Mouse (Mus musculus) forebrain, embryonic 11.5 days (tissue): ENCODE results near the gene Cab39. TPM values are rescaled to one million over a fixed set of nuclear protein-coding genes. Genes with fewer than 3 reads are reported as not detected.

ENCODE experiments used
- ATAC-seq: fragments of 200-750 bp; cut with Nextera tagmentation; replicated peaks from 2 replicates; pipeline ENCODE4 v1.8.0; 2017; ENCODE audit warnings: moderate TSS enrichment; ENCODE audit not compliant: low FRiP score
- DNase-seq: peaks from one replicate; pipeline ENCODE4 v3.0.0-alpha.2; 2017; ENCODE audit warnings: low spot score
- H3K27ac ChIP-seq: fragments of 300-500 bp; sonication (generic); 2 replicates; pipeline ENCODE4 v1.5.1; 2014; ENCODE audit warnings: low read depth, low read length
- H3K27me3 ChIP-seq: fragments of 300-500 bp; sonication (generic); 2 replicates; pipeline ENCODE4 v1.6.1; 2014; ENCODE audit warnings: mild to moderate bottlenecking, low read length, mixed read lengths; ENCODE audit not compliant: control insufficient read depth, insufficient read depth
- H3K36me3 ChIP-seq: fragments of 300-500 bp; sonication (generic); 2 replicates; pipeline ENCODE4 v1.6.1; 2014; ENCODE audit warnings: mild to moderate bottlenecking, low read length, moderate library complexity, mixed read lengths; ENCODE audit not compliant: control insufficient read depth, insufficient read depth
- H3K4me1 ChIP-seq: fragments of 300-500 bp; sonication (generic); replicated peaks from 2 replicates; pipeline ENCODE4 v1.6.1; 2014; ENCODE audit warnings: low read length, mixed read lengths; ENCODE audit not compliant: control insufficient read depth, insufficient read depth
- H3K4me2 ChIP-seq: fragments of 300-500 bp; sonication (generic); 2 replicates; pipeline ENCODE4 v1.6.1; 2014; ENCODE audit warnings: low read depth, mild to moderate bottlenecking, low read length, moderate library complexity, mixed read lengths; ENCODE audit not compliant: severe bottlenecking
- H3K4me3 ChIP-seq: fragments of 300-500 bp; sonication (generic); 2 replicates; pipeline ENCODE4 v1.5.1; 2014; ENCODE audit warnings: low read depth, low read length
- H3K9ac ChIP-seq: fragments of 300-500 bp; sonication (generic); 2 replicates; pipeline ENCODE4 v1.6.1; 2014; ENCODE audit warnings: low read length
- H3K9me3 ChIP-seq: fragments of 300-500 bp; sonication (generic); 2 replicates; pipeline ENCODE4 v1.6.1; 2016; ENCODE audit warnings: low read length, mixed read lengths; ENCODE audit not compliant: control insufficient read depth
- WGBS: fragments of 180-500 bp; shearing (Covaris S2); extraction: QIAGEN DNeasy Blood & Tissue Kit; methylation state at CpG from one replicate; pipeline ENCODE4 v1.1.7; 2014; 5-methylcytosine and 5-hydroxymethylcytosine counted together
- polyA plus RNA-seq: library from polyadenylated mRNA; unstranded; fragments of >200 nt; fragmentation: Nextera tagmentation; extraction: Ambion mirVana; gene quantifications from 2 replicates; pipeline ENCODE4 v1.2.1, GENCODE M21; 2014

The Cab39 gene
- polyA plus RNA-seq, 1 experiment from 2014 or later = 59.7 TPM

- Histone ChIP-seq H3K4me2 (no peak overlapping the region), H3K9ac (no peak overlapping the region), H3K9me3 (no peaks in the 10 kb centered on the region), H3K36me3 (peaks cover 3% of the 10 kb centered on the region; the same call in 1 of the 2 replicates), H3K27me3 (no peaks in the 10 kb centered on the region), H3K27ac (no peak overlapping the region), H3K4me1 (no peaks in the 10 kb centered on the region), H3K4me3 (no peak overlapping the region)
- DNase-seq (no peak), ATAC-seq (no peak)
- 88% methylated on average over 3 of the region's 3 CpGs for WGBS
These were observed 31.7 kb downstream of the Cab39 start for GRCm38 (mm10) chr1:85824905-85825304.

- ATAC-seq = no peak
- H3K27me3 ChIP-seq = no peaks in the 10 kb centered on the region
- no peak overlapping the region for H3K27ac ChIP-seq
- no peak overlapping the region for H3K9ac ChIP-seq
- H3K4me3 ChIP-seq = no peak overlapping the region
- no peaks in the 10 kb centered on the region for H3K4me1 ChIP-seq
- H3K36me3 ChIP-seq = peaks cover 3% of the 10 kb centered on the region; the same call in 1 of the 2 replicates
- no peak overlapping the region for H3K4me2 ChIP-seq
- no peak for DNase-seq
- H3K9me3 ChIP-seq = no peaks in the 10 kb centered on the region
- 91% methylated on average over 5 of the region's 5 CpGs for WGBS
These were observed 33.9 kb downstream of the Cab39 start for GRCm38 (mm10) chr1:85827166-85827565.

GRCm38 (mm10) chr1:85829016-85829415 lies 35.8 kb downstream of the Cab39 start:
- no peaks in the 10 kb centered on the region for H3K27me3 ChIP-seq
- DNase-seq = no peak
- no peak overlapping the region for H3K4me3 ChIP-seq
- no peaks in the 10 kb centered on the region for H3K4me1 ChIP-seq
- WGBS = 96% methylated on average over 1 of the region's 1 CpGs
- no peak overlapping the region for H3K4me2 ChIP-seq
- ATAC-seq = no peak
- no peak overlapping the region for H3K27ac ChIP-seq
- no peak overlapping the region for H3K9ac ChIP-seq
- no peaks in the 10 kb centered on the region for H3K9me3 ChIP-seq
- no peaks in the 10 kb centered on the region for H3K36me3 ChIP-seq

GRCm38 (mm10) chr1:85838056-85838455 lies 44.8 kb downstream of the Cab39 start:
- no peaks in the 10 kb centered on the region for H3K4me1 ChIP-seq
- ATAC-seq (peak; percentile 30; the same call in 1 of the 2 replicates), DNase-seq (no peak)
- H3K27me3 ChIP-seq = no peaks in the 10 kb centered on the region
- no peaks in the 10 kb centered on the region; the same call in 1 of the 2 replicates for H3K36me3 ChIP-seq
- H3K9me3 ChIP-seq = no peaks in the 10 kb centered on the region
- H3K4me3 ChIP-seq = no peak overlapping the region
- H3K9ac ChIP-seq = no peak overlapping the region
- WGBS = 81% methylated on average over 4 of the region's 4 CpGs
- H3K27ac ChIP-seq = no peak overlapping the region
- no peak overlapping the region for H3K4me2 ChIP-seq

- ATAC-seq (no peak), DNase-seq (no peak)
- no peak overlapping the region for H3K9ac ChIP-seq
- H3K4me2 ChIP-seq = no peak overlapping the region
- WGBS = 87% methylated on average over 3 of the region's 3 CpGs
- H3K4me1 ChIP-seq = no peaks in the 10 kb centered on the region
- H3K4me3 ChIP-seq = no peak overlapping the region
- H3K36me3 ChIP-seq = no peaks in the 10 kb centered on the region; the same call in 1 of the 2 replicates
- no peak overlapping the region for H3K27ac ChIP-seq
- no peaks in the 10 kb centered on the region for H3K27me3 ChIP-seq
- no peaks in the 10 kb centered on the region for H3K9me3 ChIP-seq
These were observed 46.1 kb downstream of the Cab39 start for GRCm38 (mm10) chr1:85839356-85839755.

GRCm38 (mm10) chr1:85839790-85840189 lies 46.5 kb downstream of the Cab39 start:
- H3K27me3 ChIP-seq = no peaks in the 10 kb centered on the region
- H3K9ac ChIP-seq = no peak overlapping the region
- no peaks in the 10 kb centered on the region; the same call in 1 of the 2 replicates for H3K36me3 ChIP-seq
- ATAC-seq = no peak
- H3K4me2 ChIP-seq = no peak overlapping the region
- H3K4me1 ChIP-seq = no peaks in the 10 kb centered on the region
- no peak overlapping the region for H3K27ac ChIP-seq
- 82% methylated on average over 1 of the region's 1 CpGs for WGBS
- no peak overlapping the region for H3K4me3 ChIP-seq
- DNase-seq = no peak
- no peaks in the 10 kb centered on the region for H3K9me3 ChIP-seq

GRCm38 (mm10) chr1:85840421-85840820 lies 47.2 kb downstream of the Cab39 start:
- ATAC-seq (no peak), DNase-seq (no peak)
- no peaks in the 10 kb centered on the region for H3K27me3 ChIP-seq
- H3K4me1 ChIP-seq = no peaks in the 10 kb centered on the region
- no peak overlapping the region for H3K4me3 ChIP-seq
- H3K9me3 ChIP-seq = no peaks in the 10 kb centered on the region
- no peak overlapping the region for H3K4me2 ChIP-seq
- 90% methylated on average over 4 of the region's 4 CpGs for WGBS
- no peak overlapping the region for H3K27ac ChIP-seq
- H3K9ac ChIP-seq = no peak overlapping the region
- no peaks in the 10 kb centered on the region; the same call in 1 of the 2 replicates for H3K36me3 ChIP-seq

- Histone ChIP-seq H3K27ac (no peak overlapping the region), H3K9me3 (no peaks in the 10 kb centered on the region), H3K9ac (no peak overlapping the region), H3K27me3 (no peaks in the 10 kb centered on the region), H3K4me1 (no peaks in the 10 kb centered on the region), H3K36me3 (no peaks in the 10 kb centered on the region), H3K4me3 (no peak overlapping the region), H3K4me2 (no peak overlapping the region)
- no peak for ATAC-seq
- DNase-seq = no peak
These were observed 49.0 kb downstream of the Cab39 start for GRCm38 (mm10) chr1:85842251-85842650.

GRCm38 (mm10) chr1:85843291-85843863 lies 50.1 kb downstream of the Cab39 start:
- no peaks in the 10 kb centered on the region for H3K36me3 ChIP-seq
- no peaks in the 10 kb centered on the region for H3K27me3 ChIP-seq
- H3K9ac ChIP-seq = no peak overlapping the region
- no peak overlapping the region for H3K27ac ChIP-seq
- no peaks in the 10 kb centered on the region for H3K4me1 ChIP-seq
- H3K4me3 ChIP-seq = no peak overlapping the region
- WGBS = 98% methylated on average over 4 of the region's 4 CpGs
- ATAC-seq (no peak), DNase-seq (no peak)
- no peaks in the 10 kb centered on the region for H3K9me3 ChIP-seq
- no peak overlapping the region for H3K4me2 ChIP-seq
